Mouse (Mus musculus) G1E (cell line): Measurements from ENCODE around the gene C1qa.

Experiments used
- CTCF ChIP-seq: IDR thresholded peaks from 2 replicates; pipeline ENCODE4 v1.5.1; 2012; ENCODE audit warnings: low read depth, low read length, inconsistent platforms, mixed read lengths
- GATA1 ChIP-seq: IDR thresholded peaks from 2 replicates; pipeline ENCODE4 v1.6.1; 2012; ENCODE audit warnings: borderline replicate concordance, low read length, inconsistent platforms, mixed read lengths
- POLR2AphosphoS5 ChIP-seq: IDR thresholded peaks from 2 replicates; pipeline ENCODE4 v1.6.1; 2012; ENCODE audit warnings: low read depth, low read length, inconsistent platforms; ENCODE audit not compliant: insufficient replicate concordance
- TAL1 ChIP-seq: conservative IDR thresholded peaks from 2 replicates; pipeline ENCODE4 v1.6.1; 2012; ENCODE audit warnings: low read depth, low read length, inconsistent platforms, mixed read lengths

DNA sequence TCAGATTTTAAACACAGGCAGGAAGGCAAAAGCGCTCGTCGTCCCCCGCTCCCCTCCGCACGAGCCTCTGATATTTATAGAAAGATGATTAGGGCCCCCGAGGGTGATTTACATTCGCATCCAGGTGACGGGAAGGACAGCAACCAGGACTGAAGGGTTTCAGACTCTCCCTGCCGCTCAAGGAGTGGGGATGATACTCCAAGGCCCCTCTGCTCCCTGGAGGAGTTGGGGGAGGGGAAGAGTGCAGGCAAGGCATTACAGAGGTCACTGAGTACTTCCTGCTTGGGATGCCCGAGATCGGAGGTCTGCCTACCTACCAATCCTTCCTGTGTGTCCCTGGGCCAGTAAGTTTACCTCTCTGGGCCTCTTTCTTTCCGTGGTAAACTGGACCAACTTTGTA, 44.6 kb upstream of the C1qa start:
- TF ChIP-seq CTCF = no peak
- TF ChIP-seq GATA1 = no peak
- no peak for TF ChIP-seq TAL1
- TF ChIP-seq POLR2AphosphoS5 = no peak
